8 mouse cellular contexts compared by ENCODE assay signal in genomic region chr13:29983037-29983436, GRCm38 (mm10). TPM values are rescaled to one million over a fixed set of nuclear protein-coding genes. Genes with fewer than 3 reads are reported as not detected.
A peak's percentile ranks its signal among the peaks of the same experiment; 100 is the strongest.
DNase-seq lines count a peak whose midpoint lies in the region; ATAC-seq lines count a peak whose summit lies in the region.

No protein-coding gene starts in this region.

- ATAC-seq in forebrain, embryonic 15.5 days (replicated peaks): no peak
- no peak for ATAC-seq in midbrain, embryonic 14.5 days (ENCODE audit: low FRiP score, low TSS enrichment)
- no peak for ATAC-seq in monocyte, adult 5-6 weeks (replicated peaks; ENCODE audit: insufficient number of reproducible peaks, low FRiP score, low TSS enrichment, poor library complexity, severe bottlenecking)

- no peaks in the 10 kb centered on the region for H3K27me3 ChIP-seq in forebrain, embryonic 15.5 days
- H3K27me3 ChIP-seq in midbrain, embryonic 14.5 days (ENCODE audit: control insufficient read depth, insufficient read depth, low read length): no peaks in the 10 kb centered on the region

- WGBS in forebrain, embryonic 15.5 days: 15% methylated on average over 6 of the region's 6 CpGs
- WGBS in midbrain, embryonic 14.5 days: 28% methylated on average over 6 of the region's 6 CpGs

- H3K27ac ChIP-seq in forebrain, embryonic 15.5 days (replicated peaks): peak overlapping the region; percentile 86
- peak overlapping the region; percentile 90; the same call in 1 of the 2 replicates for H3K27ac ChIP-seq in midbrain, embryonic 14.5 days (replicated peaks; ENCODE audit: low read depth, low read length)

- peak; percentile 31 to 53 for DNase-seq in left cerebral cortex, postnatal 10 days (ENCODE audit: extremely low spot score in 1 of 2, low spot score in 2 of 2)
- no peak for DNase-seq in left cerebral cortex, postnatal 36 days (ENCODE audit: low spot score in 2 of 2)
- DNase-seq in ZHBTc4 (ENCODE audit: low read depth, low spot score): peak; percentile 76
- peak; percentile 68 for DNase-seq in kidney, postnatal 10 days
- peak; percentile 80 for DNase-seq in midbrain, embryonic 14.5 days
- peak; percentile 51 to 58 for DNase-seq in thymus, postnatal 36 days

- peaks cover 27% of the 10 kb centered on the region for H3K4me1 ChIP-seq in forebrain, embryonic 15.5 days
- 0 out of 2 replicates have a peak, but pooled peaks cover 3% of the 10 kb centered on the region for H3K4me1 ChIP-seq in midbrain, embryonic 14.5 days (ENCODE audit: control insufficient read depth, insufficient read depth, low read length)

- intact Hi-C loops in left cerebral cortex, postnatal 10 days (cut with DNase I): loop anchor here (2.0 to 5.0 kb wide), 2 partner anchors 66 to 126 kb away; no protein-coding TSS in a partner anchor
- intact Hi-C loops in left cerebral cortex, postnatal 36 days (cut with DNase I): loop anchor here (5.0 kb wide), 1 partner anchor 104 kb away; no protein-coding TSS in a partner anchor

- H3K4me2 ChIP-seq in forebrain, embryonic 15.5 days (replicated peaks): peak overlapping the region; percentile 100
- H3K4me2 ChIP-seq in midbrain, embryonic 14.5 days (ENCODE audit: low read length): peak overlapping the region; percentile 99

- peak overlapping the region; percentile 93 for H3K9ac ChIP-seq in forebrain, embryonic 15.5 days (replicated peaks)
- H3K9ac ChIP-seq in midbrain, embryonic 14.5 days (replicated peaks; ENCODE audit: low read length): peak overlapping the region; percentile 93

- no peaks in the 10 kb centered on the region for H3K9me3 ChIP-seq in forebrain, embryonic 15.5 days
- no peaks in the 10 kb centered on the region for H3K9me3 ChIP-seq in midbrain, embryonic 14.5 days (ENCODE audit: control insufficient read depth, low read length)

- no peaks in the 10 kb centered on the region for H3K36me3 ChIP-seq in forebrain, embryonic 15.5 days
- H3K36me3 ChIP-seq in midbrain, embryonic 14.5 days (ENCODE audit: control insufficient read depth, insufficient read depth, low read length): no peaks in the 10 kb centered on the region

- peak overlapping the region; percentile 94 for H3K4me3 ChIP-seq in forebrain, embryonic 15.5 days
- H3K4me3 ChIP-seq in midbrain, embryonic 14.5 days (replicated peaks; ENCODE audit: low read depth, low read length): peak overlapping the region; percentile 96

RNA-seq across cellular contexts. Expression of gene E2f3, which starts 2.8 kb away (rescaled TPM):
- 10 to 100 TPM; 19.6 to 20.5 TPM for total RNA-seq in left cerebral cortex, postnatal 10 days (2021)
- 10 to 100 TPM; 18.7 to 18.8 TPM for total RNA-seq in left cerebral cortex, postnatal 36 days (2021)
- polyA plus RNA-seq in forebrain, embryonic 15.5 days (2015; fragmentation: Nextera tagmentation; extraction: Ambion mirVana): 7.5 and 8.5 TPM in 2 replicates
- 4.1 and 5.3 TPM in 2 replicates for polyA plus RNA-seq in midbrain, embryonic 14.5 days (2014; fragmentation: Nextera tagmentation; extraction: Ambion mirVana)
- 2.8 to 3.4 TPM (median 3.0 TPM) in 3 replicates for total RNA-seq in monocyte, adult 5-6 weeks (2017)

Comparison
In these comparisons a context has a peak if more than half of its experiments do, and no peak if none do; other contexts are left out.
1. DNase-seq: peak in left cerebral cortex, postnatal 10 days (2 of 2), ZHBTc4 (single experiment), kidney, postnatal 10 days (single experiment), midbrain, embryonic 14.5 days (single experiment) and thymus, postnatal 36 days (2 of 2); none in left cerebral cortex, postnatal 36 days (0 of 2).